Mouse (Mus musculus) liver, adult 2 months (tissue): ENCODE measurements around the gene Sat2.
A peak's percentile ranks its signal among the peaks of the same experiment; 100 is the strongest.

Experiments
- CTCF ChIP-seq: fragments of 200-500 bp; IDR thresholded peaks from 2 replicates; pipeline ENCODE4 v1.5.1; 2011; ENCODE audit warnings: low read depth, low read length, control low read depth
- POLR2A ChIP-seq: fragments of 200-500 bp; IDR thresholded peaks from 2 replicates; pipeline ENCODE4 v1.6.1; 2011; ENCODE audit warnings: low read length, control low read depth; ENCODE audit not compliant: insufficient read depth; ENCODE audit errors: extremely low read depth

- peak; percentile 39 for TF ChIP-seq CTCF
- no peak for TF ChIP-seq POLR2A
These were observed 8.0 kb downstream of the Sat2 start for GRCm38 (mm10) chr11:69629802-69630201.
